Mouse (Mus musculus): Measurements from ENCODE around the gene Gm10300.

GRCm38 (mm10) chr4:132049549-132050200 lies 24.8 kb upstream of the Gm10300 start:
- no peak for TF ChIP-seq CTCF (IDR thresholded peaks at IDR 0.05; ENCODE audit: borderline replicate concordance, insufficient read depth, low read length)
- TF ChIP-seq POLR2A (IDR thresholded peaks at IDR 0.05; ENCODE audit: low read depth, low read length), result no peak

All from embryonic fibroblast, embryonic 13.5 days (primary cell).